Mouse (Mus musculus) c-Kit-positive CD71-positive TER-119-positive erythroid progenitor cells, embryonic 14.5 days (primary cell): ENCODE results near the gene Fam155a.
"Not testable (repeated sequence)": the region's sequence is repeated elsewhere in the genome, so short reads cannot be mapped to it uniquely, and the experiment has no call there.

Experiments
- DNase-seq: peaks from one replicate; pipeline ENCODE4 v3.0.0-alpha.2; 2013; ENCODE audit warnings: low spot score

Gene Fam155a

DNA sequence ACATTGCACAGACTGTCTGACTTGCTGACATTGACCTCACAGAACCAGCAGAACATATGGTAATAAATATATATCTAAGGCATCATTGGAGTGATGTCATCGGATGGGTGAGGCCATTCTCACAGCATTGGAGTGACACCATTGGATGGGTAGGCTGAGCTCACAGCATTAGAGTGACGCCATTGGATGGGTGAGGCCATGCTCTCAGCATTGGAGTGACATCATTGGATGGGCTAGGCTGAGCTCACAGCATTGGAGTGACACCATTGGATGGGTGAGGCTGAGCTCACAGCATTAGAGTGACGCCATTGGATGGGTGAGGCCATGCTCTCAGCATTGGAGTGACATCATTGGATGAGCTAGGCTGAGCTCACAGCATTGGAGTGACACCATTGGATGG, 110.9 kb downstream of the Fam155a start:
- DNase-seq: not testable (repeated sequence)

DNA sequence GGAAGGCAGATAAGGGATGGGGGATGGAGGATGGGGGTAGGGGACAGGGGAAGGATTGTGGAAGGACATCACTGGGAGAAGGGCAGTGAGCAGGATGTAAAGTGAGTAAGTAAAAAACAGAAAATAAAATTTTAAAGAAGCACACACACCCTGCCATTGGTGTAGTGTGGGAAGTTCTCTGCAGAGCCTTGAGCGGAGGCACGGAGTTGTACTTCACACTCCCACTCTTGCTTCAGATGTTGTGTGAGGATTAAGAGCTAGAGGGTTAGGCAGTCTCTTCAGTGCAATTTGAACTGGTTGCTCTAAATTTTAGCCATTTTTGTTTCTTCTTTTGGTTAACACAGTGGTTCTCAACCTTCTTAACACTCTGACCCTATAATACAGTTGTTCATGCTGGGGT, 114.1 kb downstream of the Fam155a start:
- DNase-seq: no peak

DNA sequence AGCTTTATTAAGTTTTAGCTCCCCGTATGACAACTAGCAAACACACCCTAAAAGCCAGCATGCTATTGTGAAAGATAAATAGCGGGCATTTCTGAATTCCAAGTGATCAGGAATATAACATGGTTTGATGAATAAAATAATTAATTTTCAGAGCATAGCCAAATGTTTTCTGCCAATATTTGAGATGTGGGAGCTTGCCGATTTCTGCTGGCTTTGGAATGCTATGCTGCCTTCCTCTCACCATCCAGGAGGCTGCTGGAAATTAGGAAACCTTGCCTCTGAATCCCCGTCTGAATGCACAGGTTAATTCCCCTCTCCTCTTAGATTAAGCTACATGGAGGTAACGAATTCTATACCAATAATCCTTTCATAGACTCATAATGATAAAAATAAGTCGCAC, 116.1 kb downstream of the Fam155a start:
- no peak for DNase-seq

DNA sequence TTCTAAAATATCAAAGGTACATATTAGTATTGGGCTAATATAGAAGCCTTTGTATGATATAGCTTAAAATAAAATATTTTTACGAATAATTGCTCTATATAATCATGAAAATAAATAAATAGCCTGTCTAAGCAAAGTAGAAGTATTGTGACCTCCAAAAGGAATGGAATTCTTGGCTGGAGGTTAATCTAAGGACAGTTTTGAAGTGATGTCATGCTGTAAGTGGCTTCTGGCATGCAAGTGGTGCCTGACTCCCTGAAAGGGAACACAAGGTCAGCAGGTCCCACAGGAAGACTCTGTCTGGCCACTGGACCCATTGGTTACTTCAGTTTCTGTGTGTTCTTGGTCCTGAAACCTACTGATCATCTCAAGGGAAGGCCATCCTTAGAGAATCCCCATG, 117.3 kb downstream of the Fam155a start:
- no peak for DNase-seq

DNA sequence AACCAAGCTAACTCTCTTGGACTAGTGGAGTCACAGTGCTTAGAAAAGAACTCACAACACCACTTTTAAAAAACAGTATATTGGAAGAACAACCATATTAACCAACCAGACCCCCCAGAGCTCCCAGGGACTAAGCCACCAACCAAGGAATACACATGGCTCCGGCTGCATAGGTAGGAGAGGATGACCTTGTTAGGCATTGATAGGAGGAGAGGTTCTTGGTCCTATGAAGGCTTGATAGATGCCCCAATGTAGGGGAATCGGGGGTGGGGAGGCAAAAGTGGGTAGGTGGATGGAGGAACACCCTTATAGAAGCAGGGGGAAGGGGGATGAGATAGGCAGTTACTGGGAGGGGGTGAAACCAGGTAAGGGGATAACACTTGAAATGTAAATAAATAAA, 132.8 kb downstream of the Fam155a start:
- no peak for DNase-seq

DNA sequence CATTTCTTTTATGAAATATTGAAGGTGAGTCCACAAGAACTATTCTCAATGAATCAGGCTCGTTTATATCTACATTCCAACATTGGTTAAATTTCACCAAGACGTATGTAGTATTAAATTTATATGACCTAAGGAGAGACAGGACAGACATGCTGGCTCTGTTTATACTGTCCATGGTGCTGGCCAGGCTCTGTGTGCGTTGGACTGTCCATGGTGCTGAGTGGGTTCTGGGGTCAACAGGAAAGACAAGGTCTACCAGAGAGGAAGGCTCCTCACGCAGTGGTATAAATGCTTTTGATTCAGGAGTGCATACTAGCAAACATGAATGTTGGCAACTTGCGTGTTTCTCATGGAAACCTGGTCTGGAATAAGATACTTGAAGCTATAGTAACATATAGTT, 135.7 kb downstream of the Fam155a start:
- no peak for DNase-seq

DNA sequence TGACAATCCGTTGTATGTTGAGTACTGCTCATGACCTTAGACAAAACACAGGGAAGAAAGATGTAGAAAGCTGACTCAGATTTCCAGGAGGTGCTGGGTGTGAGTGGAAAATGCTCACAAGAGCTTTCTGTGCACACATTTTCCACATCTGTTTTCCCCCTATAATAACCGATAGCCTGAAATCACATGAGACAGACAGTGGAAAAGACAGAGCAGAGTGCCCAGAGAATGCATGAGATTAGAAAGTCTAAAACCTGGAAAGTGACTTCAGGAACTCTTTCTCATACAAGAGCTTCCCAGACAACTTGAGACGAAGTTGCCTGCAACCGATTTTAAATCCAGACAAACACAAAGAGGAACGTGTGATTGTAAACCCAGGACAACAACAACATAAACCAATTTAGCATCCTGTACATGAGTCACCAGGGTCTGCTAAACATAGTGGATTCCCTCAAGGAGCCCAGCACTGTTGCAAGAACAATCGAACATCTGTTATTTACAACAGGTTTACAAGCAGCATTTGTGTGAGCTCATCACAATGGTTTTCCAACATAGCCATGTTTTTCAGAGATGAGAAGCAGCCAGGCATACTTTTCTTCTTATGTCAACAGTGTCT, 163.8 kb downstream of the Fam155a start:
- no peak for DNase-seq

DNA sequence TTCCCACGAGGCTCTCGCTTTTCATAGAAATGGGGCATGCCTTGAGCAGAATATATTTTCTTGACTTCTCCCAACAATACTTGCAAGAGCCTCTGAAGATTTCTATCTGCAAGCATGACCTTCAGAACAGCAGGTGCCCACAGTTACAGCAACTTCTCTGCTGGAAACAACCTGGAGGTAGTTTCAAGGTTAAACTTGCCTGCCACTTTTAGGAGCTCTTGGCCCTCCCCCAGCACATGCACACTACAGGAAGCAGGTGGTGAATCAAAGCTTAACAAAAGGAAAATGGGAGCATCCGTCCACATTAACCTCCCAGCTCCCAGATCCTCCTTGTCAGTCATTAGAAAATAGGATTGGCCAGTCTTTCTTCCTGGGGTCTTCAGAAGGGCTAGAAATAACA, 175.0 kb downstream of the Fam155a start:
- DNase-seq: no peak

DNA sequence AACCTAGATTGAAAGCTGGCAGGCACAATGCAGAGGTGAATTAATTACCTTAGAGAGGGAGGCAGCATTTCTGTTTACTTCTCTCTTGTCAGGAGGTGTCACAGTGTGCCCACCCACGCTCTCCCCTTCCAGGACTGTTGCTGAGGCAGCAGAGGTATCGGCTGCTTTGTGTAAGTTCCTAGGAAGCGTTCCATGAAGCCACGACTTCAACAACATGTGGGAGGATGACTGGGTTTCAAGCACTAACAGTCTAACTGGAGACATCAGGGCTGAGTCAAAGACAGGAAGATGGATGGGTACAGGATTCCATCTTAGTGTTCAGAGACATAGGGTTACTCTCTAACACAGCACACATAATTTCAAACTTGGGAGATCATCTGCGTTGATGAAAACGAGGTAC, 189.1 kb downstream of the Fam155a start:
- no peak for DNase-seq

DNA sequence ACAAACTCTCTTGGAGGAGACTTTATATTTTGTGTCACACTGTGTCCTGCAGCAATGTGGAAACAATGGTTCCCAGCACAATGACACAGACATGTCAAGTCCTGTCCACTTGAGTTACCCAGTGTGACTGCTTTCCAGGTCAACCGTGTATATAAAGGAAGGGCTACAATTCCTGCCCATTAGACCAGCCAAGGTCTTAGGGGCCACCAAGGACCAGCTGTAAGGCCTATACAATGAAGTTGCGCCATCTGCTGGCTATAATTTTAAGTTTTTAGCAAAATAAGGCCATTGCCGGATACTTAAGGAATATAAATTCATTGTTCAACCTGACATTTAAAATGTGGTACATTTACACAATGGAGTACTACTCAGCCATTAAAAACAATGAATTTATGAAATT, 190.8 kb downstream of the Fam155a start:
- no peak for DNase-seq

DNA sequence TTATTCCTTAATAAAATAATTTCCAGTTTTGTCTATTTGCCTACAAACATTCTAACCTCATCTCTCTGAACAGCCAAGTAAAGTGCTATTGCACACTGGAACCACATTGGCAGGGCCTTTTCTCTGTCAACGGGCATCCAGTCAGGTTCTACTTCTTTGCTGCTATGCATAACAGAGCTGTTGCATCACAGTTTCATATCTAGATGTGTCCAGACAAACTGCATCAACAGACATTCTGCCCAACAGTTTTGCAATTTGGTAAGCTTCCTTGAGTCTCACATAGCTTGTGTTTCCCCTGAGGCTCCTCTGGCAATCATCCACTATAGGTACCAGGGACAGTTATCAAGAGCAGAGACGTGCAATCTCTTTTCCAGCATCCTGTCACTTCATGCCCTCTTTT, 199.0 kb downstream of the Fam155a start:
- no peak for DNase-seq

DNA sequence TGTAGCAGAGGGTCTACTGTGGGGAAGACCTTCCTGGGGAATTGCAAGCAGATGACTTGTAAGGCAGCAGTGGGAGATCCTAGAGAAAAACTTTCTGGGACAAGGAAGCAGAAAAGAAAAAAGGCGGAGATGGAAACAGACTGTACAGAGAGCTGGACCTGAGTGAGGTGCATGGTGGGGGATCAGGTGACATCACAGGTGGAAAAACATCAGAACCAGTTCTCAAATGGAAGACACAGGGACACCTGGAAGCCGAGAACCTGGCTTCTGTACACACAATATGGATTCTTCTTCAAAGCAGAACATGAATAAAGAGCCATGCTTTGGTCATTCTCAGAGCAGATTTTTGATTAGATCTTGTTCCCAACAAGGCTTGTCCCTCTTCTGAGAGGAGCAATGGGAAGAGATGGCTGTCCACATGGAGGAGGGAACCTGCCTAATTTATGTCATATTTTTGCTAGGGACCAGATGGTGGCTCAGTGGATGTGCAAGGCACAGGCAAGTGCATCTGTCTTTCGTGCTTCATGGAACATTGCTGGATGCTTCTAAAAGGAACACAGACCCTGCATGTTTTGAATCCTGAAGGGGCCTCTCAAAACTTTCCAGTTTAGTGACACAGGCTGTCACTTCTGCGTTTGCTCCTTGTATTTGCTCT, 201.3 kb downstream of the Fam155a start:
- no peak for DNase-seq

DNA sequence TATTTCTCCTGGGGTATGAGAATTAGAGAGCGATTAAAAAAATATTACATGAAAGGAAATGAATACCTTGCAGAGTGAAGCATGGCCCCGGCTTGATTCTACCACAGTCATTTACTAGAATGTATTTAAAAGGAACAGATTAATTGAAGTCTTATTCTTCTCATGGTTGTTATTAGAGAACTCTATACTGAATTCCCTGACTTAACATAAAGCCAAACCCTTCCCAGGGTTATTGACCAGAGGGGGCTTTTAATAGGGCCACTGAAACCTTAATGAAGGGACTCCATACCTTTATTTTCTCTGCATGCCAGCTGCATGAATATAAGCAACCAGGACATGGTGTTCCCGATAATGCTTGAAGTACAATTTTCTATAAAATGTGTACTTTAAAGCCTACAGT, 221.8 kb downstream of the Fam155a start:
- DNase-seq: no peak

DNA sequence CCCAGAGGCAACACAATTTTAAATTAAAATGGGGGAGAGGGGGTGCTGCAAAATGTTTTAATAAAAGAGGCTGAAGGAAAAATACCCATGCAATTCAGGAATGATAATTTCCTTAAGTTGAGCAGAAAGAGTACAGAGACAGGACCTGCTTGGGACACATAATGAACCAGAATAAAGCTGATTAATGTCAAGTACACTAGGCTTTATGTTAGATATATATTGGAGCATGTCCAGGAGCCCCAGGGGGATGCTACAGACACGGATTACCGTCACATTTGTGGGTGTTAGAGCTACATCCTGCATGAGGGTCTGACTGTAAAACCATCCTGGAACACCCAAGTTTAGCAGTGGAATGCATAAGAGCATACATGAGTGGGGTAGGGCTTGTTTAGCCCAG, 223.4 kb downstream of the Fam155a start:
- DNase-seq: no peak

DNA sequence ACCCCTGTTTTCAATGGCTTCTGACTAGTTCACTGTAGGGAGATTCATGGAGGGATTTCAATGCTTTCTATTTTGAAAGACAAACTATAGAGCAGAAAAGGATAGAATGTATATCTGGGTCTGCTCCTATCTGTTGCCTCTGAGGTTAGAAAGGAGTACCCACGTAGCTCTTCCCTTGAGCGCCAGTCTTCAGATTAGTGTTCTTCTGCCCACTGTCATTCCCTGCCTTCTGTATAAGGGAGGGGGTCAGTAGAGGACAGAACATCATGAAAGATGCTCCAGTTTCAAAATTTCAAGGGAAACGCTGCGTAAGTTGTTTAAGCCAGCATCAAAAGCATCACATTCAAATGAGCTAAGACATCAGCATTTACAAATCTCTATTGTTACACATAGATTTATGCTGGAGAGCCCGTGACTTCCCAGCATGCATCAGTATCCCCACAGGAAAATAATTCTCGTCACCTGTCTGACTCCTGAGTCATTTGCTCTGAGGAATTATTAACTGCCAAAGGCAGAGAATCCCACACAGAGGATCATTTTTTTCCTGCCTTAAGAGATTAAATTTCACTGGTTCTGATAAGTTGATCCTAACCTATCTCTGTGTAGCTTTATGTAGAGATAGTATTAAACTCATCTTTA, 223.9 kb downstream of the Fam155a start:
- no peak for DNase-seq

DNA sequence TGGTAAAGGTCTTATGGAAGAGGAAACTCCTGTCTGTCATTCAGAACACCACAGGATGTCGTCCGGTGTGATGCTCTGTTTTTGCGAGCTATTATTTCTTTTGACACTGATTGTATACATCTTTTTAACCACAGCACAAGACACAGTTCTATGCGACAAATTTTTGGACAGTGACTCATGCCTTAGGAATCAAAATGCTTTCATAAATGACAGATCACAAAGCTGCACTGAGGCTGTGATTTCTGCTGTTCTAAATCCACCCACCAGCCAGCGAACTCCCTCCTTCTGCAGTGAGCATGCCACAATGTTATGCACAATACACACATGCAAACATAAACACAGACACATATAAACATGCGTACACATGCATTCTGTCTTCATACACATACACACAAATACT, 224.5 kb downstream of the Fam155a start:
- no peak for DNase-seq

DNA sequence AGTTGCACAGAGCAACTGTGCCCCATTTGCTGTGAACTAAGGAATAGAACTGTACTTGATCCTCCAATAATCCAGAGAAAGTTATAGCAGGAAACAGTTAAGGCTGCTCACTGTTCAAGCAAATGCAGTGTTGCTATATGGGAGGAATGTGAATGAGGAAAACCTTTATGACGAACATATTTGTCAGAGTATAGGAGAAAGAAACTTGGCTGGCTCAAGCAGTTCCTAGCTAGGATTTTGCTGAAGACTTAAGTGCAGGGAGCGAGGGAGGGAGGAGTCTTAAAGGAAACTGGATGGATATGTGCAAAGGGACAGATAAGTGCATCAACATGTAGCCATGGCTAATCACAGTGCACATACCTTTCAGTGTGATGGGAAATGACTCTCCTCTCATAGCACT, 225.3 kb downstream of the Fam155a start:
- no peak for DNase-seq

DNA sequence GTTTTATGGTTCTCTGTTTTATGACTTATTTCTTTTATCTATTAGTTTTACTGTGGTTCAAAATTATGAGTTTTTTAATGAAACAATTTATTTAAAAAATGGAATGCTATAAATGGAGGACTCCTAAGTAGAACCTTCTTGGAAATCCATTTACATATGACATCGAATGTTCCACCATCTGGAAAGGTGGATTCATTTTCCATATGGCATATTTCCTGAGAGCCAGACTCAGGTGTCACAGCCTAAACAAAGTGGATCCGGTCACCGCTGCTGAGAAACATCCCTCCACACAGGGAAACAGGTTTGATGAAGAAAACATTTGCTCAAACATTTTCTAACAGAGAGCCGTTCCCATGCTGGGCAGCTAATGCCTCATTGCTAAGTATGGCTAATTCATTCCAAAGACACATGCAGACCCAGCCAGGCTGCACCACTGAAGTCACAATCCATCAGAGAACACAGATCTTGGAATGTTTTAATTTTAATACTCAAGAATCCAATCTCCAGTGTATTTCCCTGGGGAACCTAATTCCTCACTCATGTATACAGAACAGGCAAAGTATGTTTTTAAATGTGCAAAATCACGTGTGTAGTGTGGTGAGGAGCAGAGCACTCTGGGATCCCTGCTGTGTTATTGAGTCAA, 235.1 kb downstream of the Fam155a start:
- DNase-seq: no peak

DNA sequence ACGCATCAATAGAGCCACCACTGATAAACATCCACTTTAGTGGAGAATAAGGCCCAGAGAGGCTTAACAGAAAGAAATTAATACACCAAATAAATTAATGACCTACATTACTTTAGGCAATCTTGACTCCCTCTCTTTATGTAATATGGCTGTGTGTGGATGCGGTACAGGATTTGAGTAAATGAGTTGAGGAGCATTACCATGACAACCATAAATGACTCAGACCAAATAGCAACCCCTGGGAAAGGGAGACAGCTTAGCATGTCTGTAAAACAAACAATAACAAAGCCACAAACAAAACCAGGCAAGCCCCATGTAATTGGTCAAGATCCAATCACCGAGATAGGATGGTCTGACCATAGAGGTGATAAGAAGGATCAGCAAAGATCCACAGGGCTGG, 244.4 kb downstream of the Fam155a start:
- DNase-seq: no peak

DNA sequence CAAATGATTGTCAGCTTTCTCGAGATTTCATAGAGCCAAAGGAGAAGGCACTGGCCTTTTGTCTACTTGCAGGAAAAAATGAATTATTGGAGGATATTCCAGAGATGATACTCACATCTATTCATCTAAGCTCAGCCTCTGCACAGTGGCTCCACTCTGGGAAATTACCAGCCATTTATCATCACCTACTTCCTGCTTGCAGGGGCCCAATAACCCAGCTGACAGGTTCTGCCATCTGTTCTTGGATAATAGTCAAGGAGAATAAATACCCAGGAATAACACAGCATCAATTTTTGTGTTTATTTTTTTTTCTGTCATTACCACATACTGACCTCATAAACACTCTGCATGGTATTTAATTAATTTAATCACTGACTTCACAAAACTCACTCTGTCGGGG, 249.4 kb downstream of the Fam155a start:
- no peak for DNase-seq

DNA sequence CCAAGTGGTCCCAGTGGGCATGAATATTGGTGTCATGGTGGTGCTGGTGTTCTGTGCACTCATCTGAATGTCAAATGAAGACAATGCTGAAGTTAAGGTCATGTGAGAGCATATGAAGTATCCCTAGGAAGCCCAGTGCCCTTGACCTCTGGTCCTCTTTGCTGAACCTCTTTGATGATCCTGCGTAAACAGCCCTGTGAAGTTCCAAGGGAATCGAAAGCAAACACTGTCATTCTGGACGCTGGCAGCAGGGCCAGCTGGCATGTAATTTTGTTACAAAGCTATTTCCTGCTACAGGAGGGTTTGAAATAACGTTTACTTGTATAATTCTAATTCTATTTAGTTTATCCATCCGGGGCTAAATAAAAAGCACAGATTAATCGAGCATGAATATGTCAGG, 270.2 kb downstream of the Fam155a start:
- DNase-seq: no peak

DNA sequence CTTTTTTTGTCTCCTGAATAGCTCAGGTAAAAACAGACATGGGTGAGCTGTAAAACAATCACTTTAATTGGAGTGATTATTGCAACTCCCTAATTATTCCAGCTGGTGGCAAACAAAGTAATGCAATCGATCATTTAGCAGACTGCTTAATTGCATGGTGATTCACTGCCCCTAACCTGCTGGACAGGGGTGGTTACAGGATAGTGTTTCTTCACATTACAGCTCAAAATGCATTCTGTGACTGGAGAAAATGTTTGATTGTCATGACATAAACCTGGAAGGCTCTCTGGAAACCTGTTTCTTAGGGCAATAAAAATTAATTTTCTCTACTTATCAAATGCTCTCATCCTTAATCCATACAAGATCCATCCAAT, 276.7 kb downstream of the Fam155a start:
- no peak for DNase-seq

DNA sequence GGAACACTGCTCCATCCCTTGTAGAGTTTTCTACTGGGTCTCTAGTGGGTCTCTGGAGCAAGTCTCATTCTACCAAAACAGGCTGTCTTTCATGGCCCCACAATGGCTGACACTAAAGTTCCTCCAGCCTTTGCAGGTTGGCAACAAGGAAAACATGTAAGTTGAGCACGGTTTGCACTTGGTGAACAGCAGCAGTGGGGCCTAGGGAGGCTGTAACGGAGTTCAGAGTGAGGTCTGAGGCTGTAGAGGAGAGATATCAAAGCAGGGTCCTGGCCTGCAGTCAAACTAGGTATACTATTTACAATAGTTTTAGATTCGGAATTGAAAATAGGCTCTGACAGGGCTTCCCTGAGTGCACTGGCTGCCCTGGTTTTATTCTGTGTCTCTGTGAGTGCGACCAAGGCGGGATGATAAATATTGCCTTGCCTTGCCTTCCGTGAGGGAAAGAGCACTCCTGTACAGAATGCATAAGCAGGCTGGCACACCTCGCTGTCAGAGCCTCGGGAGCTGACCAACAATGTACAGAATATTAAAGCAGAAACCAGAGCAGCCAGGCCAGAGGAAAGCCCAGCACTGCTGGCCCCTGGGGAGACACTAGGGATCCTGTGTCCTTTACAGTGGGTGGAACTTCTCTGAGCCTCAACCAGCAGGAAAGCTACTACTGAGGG, 277.3 kb downstream of the Fam155a start:
- no peak for DNase-seq
